Mouse (Mus musculus) embryo, embryonic 9.5 days (tissue): ENCODE measurements around the gene Bmper.

ENCODE experiments used
- DNase-seq: peaks from one replicate; pipeline ENCODE4 v3.0.0-alpha.2; 2017; ENCODE audit errors: extremely low spot score

Bmper gene

GRCm38 (mm10) chr9:23300376-23300775, 77.5 kb downstream of the Bmper start:
- no peak for DNase-seq

GRCm38 (mm10) chr9:23305681-23306080, 82.8 kb downstream of the Bmper start:
- DNase-seq = no peak

- no peak for DNase-seq
Observed at GRCm38 (mm10) chr9:23306226-23306625, 83.3 kb downstream of the Bmper start.

- no peak for DNase-seq
Observed at GRCm38 (mm10) chr9:23307835-23308234, 85.0 kb downstream of the Bmper start.

- DNase-seq = no peak
Observed at GRCm38 (mm10) chr9:23310953-23311352, 88.1 kb downstream of the Bmper start.

- DNase-seq = no peak
Observed at GRCm38 (mm10) chr9:23311956-23312355, 89.1 kb downstream of the Bmper start.

GRCm38 (mm10) chr9:23312877-23313276, 90.0 kb downstream of the Bmper start:
- no peak for DNase-seq

- no peak for DNase-seq
Observed at GRCm38 (mm10) chr9:23315631-23316330, 92.9 kb downstream of the Bmper start.

GRCm38 (mm10) chr9:23327830-23328229, 105.0 kb downstream of the Bmper start:
- no peak for DNase-seq

- no peak for DNase-seq
Observed at GRCm38 (mm10) chr9:23333041-23333622, 110.3 kb downstream of the Bmper start.

GRCm38 (mm10) chr9:23340551-23340950, 117.7 kb downstream of the Bmper start:
- no peak for DNase-seq

- no peak for DNase-seq
Observed at GRCm38 (mm10) chr9:23341246-23341645, 118.4 kb downstream of the Bmper start.

- DNase-seq = no peak
Observed at GRCm38 (mm10) chr9:23344353-23344752, 121.5 kb downstream of the Bmper start.

GRCm38 (mm10) chr9:23345093-23345844, 122.4 kb downstream of the Bmper start:
- no peak for DNase-seq

GRCm38 (mm10) chr9:23349603-23350002, 126.7 kb downstream of the Bmper start:
- DNase-seq = no peak

GRCm38 (mm10) chr9:23351400-23351799, 128.5 kb downstream of the Bmper start:
- DNase-seq = no peak

- no peak for DNase-seq
Observed at GRCm38 (mm10) chr9:23352396-23352795, 129.5 kb downstream of the Bmper start.

- DNase-seq = no peak
Observed at GRCm38 (mm10) chr9:23354201-23354820, 131.4 kb downstream of the Bmper start.

- DNase-seq = no peak
Observed at GRCm38 (mm10) chr9:23358108-23358507, 135.2 kb downstream of the Bmper start.

- no peak for DNase-seq
Observed at GRCm38 (mm10) chr9:23363139-23363538, 140.3 kb downstream of the Bmper start.

- DNase-seq = no peak
Observed at GRCm38 (mm10) chr9:23363540-23363939, 140.7 kb downstream of the Bmper start.

GRCm38 (mm10) chr9:23364047-23364446, 141.2 kb downstream of the Bmper start:
- DNase-seq = no peak
